Mouse (Mus musculus) midbrain, embryonic 11.5 days (tissue): Measurements from ENCODE around the gene Pcsk7. TPM values are rescaled to one million over a fixed set of nuclear protein-coding genes. Genes with fewer than 3 reads are reported as not detected.
A peak's percentile ranks its signal among the peaks of the same experiment; 100 is the strongest.

Source experiments
- ATAC-seq: fragments of 200-750 bp; cut with Nextera tagmentation; 2 replicates; pipeline ENCODE4 v1.8.0; 2017; ENCODE audit warnings: moderate TSS enrichment, moderate library complexity; ENCODE audit not compliant: low FRiP score
- DNase-seq: peaks from one replicate; pipeline ENCODE4 v3.0.0; 2015; ENCODE audit warnings: low spot score; ENCODE audit errors: missing footprints
- H3K27ac ChIP-seq: fragments of 300-500 bp; sonication (generic); 2 replicates; pipeline ENCODE4 v1.5.1; 2014; ENCODE audit warnings: low read depth, low read length
- H3K27me3 ChIP-seq: fragments of 300-500 bp; sonication (generic); 2 replicates; pipeline ENCODE4 v1.6.1; 2014; ENCODE audit warnings: mild to moderate bottlenecking, low read length, moderate library complexity, mixed read lengths; ENCODE audit not compliant: control insufficient read depth, insufficient read depth
- H3K36me3 ChIP-seq: fragments of 300-500 bp; sonication (generic); 2 replicates; pipeline ENCODE4 v1.6.1; 2014; ENCODE audit warnings: mild to moderate bottlenecking, low read length, moderate library complexity, mixed read lengths; ENCODE audit not compliant: control insufficient read depth, insufficient read depth
- H3K4me1 ChIP-seq: fragments of 300-500 bp; sonication (generic); 2 replicates; pipeline ENCODE4 v1.6.1; 2014; ENCODE audit warnings: low read length; ENCODE audit not compliant: control insufficient read depth, insufficient read depth
- H3K4me2 ChIP-seq: fragments of 300-500 bp; sonication (generic); 2 replicates; pipeline ENCODE4 v1.6.1; 2014; ENCODE audit warnings: mild to moderate bottlenecking, moderate library complexity
- H3K4me3 ChIP-seq: fragments of 300-500 bp; sonication (generic); 2 replicates; pipeline ENCODE4 v1.5.1; 2014; ENCODE audit warnings: low read depth, low read length
- H3K9ac ChIP-seq: fragments of 300-500 bp; sonication (generic); 2 replicates; pipeline ENCODE4 v1.6.1; 2014; ENCODE audit warnings: low read length
- H3K9me3 ChIP-seq: fragments of 300-500 bp; sonication (generic); 2 replicates; pipeline ENCODE4 v1.6.1; 2016; ENCODE audit warnings: low read length; ENCODE audit not compliant: control insufficient read depth
- WGBS: fragments of 180-500 bp; shearing (Covaris S2); extraction: QIAGEN DNeasy Blood & Tissue Kit; methylation state at CpG from one replicate; pipeline ENCODE4 v1.1.7; 2014; 5-methylcytosine and 5-hydroxymethylcytosine counted together
- polyA plus RNA-seq: library from polyadenylated mRNA; unstranded; fragments of >200 nt; fragmentation: Nextera tagmentation; extraction: Ambion mirVana; gene quantifications from 2 replicates; pipeline ENCODE4 v1.2.1, GENCODE M21; 2014

Gene Pcsk7
- polyA plus RNA-seq, 1 experiment from 2014 or later, result 14.4 TPM

DNA sequence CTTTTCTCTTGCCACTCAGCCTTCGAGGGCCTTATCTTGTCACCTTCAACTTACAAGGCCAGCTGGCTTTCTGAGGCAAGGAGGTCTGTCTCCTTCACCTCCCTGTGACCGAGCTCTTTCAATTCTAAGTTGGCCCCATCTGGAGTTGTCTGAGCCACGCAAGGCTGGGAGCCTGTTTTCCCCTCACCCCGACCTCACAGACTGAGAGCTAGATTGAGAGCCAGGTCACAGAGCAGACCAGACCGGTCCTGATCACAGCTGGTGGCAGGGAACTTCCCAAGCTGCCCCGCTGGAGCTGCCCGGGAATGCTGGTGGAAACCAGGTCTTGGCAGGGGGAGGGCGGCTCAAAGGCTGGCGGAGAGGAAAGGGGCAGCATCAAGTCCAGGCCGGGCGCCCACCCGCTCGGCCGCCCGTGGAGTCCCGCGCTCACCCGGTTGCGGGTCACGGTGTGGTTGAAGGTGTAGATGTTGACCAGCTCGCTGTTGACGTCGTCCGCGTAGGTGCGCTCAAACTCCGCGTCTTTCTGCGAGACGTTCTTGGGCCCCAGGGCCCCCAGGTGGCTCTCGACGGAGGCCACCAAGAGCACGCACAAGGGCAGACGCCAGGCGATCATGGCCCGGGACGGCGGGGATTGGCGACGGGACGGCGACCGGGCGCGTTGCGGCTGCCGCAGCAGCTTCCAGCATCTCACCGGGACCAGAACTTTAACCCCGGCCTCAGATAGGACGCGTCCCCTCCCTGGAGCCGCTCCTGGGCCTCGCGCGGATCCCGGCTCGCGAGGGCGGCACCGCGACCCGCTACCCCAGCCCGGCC is 48.2 kb downstream of the Pcsk7 start:
- H3K27ac ChIP-seq, result peak overlapping the region; percentile 60; the same call in 1 of the 2 replicates
- DNase-seq, result peak; percentile 93
- H3K27me3 ChIP-seq, result no peaks in the 10 kb centered on the region
- H3K4me1 ChIP-seq, result peaks cover 13% of the 10 kb centered on the region
- peak; percentile 61 for ATAC-seq
- H3K9me3 ChIP-seq, result no peaks in the 10 kb centered on the region
- peak overlapping the region; percentile 72 for H3K4me3 ChIP-seq
- H3K36me3 ChIP-seq, result peaks cover 2% of the 10 kb centered on the region; the same call in 1 of the 2 replicates
- WGBS, result 1% methylated on average over 47 of the region's 63 CpGs
- peak overlapping the region; percentile 90 for H3K9ac ChIP-seq
- peak overlapping the region; percentile 92 for H3K4me2 ChIP-seq

- Histone ChIP-seq H3K9me3 (no peaks in the 10 kb centered on the region), H3K36me3 (no peaks in the 10 kb centered on the region), H3K27ac (peak within 1 kb of the TSS; percentile 60; the same call in 1 of the 2 replicates), H3K9ac (peak within 1 kb of the TSS; percentile 90), H3K4me2 (peak within 1 kb of the TSS; percentile 92), H3K4me1 (peaks cover 13% of the 10 kb centered on the region), H3K4me3 (peak within 1 kb of the TSS; percentile 72), H3K27me3 (no peaks in the 10 kb centered on the region)
- ATAC-seq (peak; percentile 97), DNase-seq (peak; percentile 98)
- under 1% methylated on average over 47 of the region's 48 CpGs for WGBS
Observed at GRCm38 (mm10) chr9:45955107-45955963, 49.0 kb downstream of the Pcsk7 start, which contains the start of gene Sidt2. Gene Sidt2 (minus strand): TSS chr9:45955258.

DNA sequence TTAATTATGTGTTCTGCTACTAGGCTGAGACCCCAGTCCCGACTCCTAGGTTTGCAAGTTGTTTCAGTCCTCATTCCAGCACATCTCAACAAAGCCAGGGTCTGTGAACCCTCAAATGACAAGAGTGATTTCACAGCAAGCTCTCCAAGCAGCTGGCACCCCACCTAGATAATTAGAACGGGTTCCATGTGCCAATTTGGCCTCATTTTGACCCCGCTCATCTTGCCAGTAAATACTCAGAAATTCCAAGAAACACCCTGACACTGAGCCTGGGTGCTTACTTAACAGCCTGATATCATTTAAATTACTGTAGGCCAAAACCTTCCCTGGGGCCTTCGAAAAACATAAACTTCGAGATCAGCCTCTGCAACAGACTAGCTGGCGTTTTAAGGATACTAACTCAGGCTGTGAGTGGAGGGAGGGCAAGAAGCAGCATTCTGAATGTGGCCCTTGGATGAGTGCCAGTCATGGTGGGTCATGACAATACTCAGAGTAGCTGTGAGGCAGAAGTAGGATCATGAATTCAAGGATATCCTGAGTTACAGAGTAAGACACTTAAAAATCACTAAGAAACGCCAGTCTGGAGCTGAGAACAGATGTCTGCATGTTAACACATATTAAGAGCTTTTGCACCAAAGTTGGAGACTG is 51.9 kb downstream of the Pcsk7 start:
- Histone ChIP-seq H3K4me1 (peaks cover 13% of the 10 kb centered on the region), H3K9me3 (no peaks in the 10 kb centered on the region), H3K27me3 (no peaks in the 10 kb centered on the region), H3K4me3 (no peak overlapping the region), H3K9ac (no peak overlapping the region), H3K27ac (no peak overlapping the region), H3K36me3 (peaks cover 2% of the 10 kb centered on the region; the same call in 1 of the 2 replicates), H3K4me2 (no peak overlapping the region)
- ATAC-seq (no peak), DNase-seq (no peak)
- 75% methylated on average over 7 of the region's 7 CpGs for WGBS

- no peak overlapping the region for H3K4me2 ChIP-seq
- DNase-seq, result no peak
- no peak overlapping the region for H3K4me3 ChIP-seq
- H3K4me1 ChIP-seq, result peaks cover 11% of the 10 kb centered on the region
- WGBS, result 54% methylated on average over 4 of the region's 4 CpGs
- H3K27ac ChIP-seq, result no peak overlapping the region
- no peak overlapping the region for H3K9ac ChIP-seq
- H3K9me3 ChIP-seq, result no peaks in the 10 kb centered on the region
- no peak for ATAC-seq
- H3K27me3 ChIP-seq, result no peaks in the 10 kb centered on the region
- peaks cover 3% of the 10 kb centered on the region; the same call in 1 of the 2 replicates for H3K36me3 ChIP-seq
Observed at GRCm38 (mm10) chr9:45958851-45959250, 52.6 kb downstream of the Pcsk7 start.

DNA sequence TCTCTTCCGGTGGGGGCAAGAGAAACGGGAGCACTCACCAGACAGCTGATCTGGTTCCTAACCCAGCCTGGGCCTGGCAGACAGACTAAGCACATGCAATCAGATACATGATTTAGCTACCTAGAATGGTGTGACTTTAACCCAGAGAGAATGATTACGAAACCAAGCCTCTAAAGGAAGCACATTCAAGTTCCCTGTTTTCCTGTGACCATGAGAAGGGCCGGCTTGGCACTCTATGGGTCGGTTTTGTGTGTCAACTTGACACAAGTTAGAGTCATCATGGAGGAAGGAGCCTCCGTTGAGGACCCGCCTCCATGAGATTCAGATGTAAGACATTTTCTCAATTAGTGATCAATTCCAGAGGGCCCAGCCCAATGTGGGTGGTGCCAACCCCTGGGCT is 53.4 kb downstream of the Pcsk7 start:
- peaks cover 4% of the 10 kb centered on the region; the same call in 1 of the 2 replicates for H3K4me1 ChIP-seq
- DNase-seq, result no peak
- H3K27me3 ChIP-seq, result no peaks in the 10 kb centered on the region
- no peak overlapping the region for H3K4me2 ChIP-seq
- no peak overlapping the region for H3K27ac ChIP-seq
- no peak overlapping the region for H3K4me3 ChIP-seq
- 86% methylated on average over 7 of the region's 7 CpGs for WGBS
- ATAC-seq, result no peak
- no peaks in the 10 kb centered on the region for H3K9me3 ChIP-seq
- peaks cover 6% of the 10 kb centered on the region; the same call in 1 of the 2 replicates for H3K36me3 ChIP-seq
- no peak overlapping the region for H3K9ac ChIP-seq

DNA sequence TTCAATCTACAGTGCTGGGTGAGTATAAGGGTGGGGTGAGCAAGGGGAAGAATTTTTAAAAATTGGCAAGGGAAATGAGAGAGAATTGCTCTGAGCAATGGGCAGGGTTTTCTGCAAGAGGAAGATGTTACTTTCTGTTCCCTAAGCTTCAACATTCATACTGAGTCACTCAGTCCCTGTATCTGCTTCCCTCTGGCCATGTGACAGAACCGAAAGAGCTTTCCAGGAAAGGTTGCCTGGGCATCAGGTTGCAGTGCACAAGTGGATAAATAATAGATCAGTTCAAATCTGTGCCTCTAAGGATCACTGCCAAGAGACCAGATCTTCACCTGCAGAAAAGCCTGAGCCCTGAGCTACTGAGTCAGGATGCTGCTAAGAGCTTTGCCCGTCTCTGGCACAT is 55.6 kb downstream of the Pcsk7 start:
- no peak overlapping the region for H3K9ac ChIP-seq
- ATAC-seq (no peak), DNase-seq (no peak)
- no peaks in the 10 kb centered on the region for H3K4me1 ChIP-seq
- H3K9me3 ChIP-seq, result no peaks in the 10 kb centered on the region
- H3K27ac ChIP-seq, result no peak overlapping the region
- 93% methylated on average over 2 of the region's 2 CpGs for WGBS
- no peak overlapping the region for H3K4me3 ChIP-seq
- H3K36me3 ChIP-seq, result peaks cover 10% of the 10 kb centered on the region; the same call in 1 of the 2 replicates
- H3K27me3 ChIP-seq, result no peaks in the 10 kb centered on the region
- no peak overlapping the region for H3K4me2 ChIP-seq

DNA sequence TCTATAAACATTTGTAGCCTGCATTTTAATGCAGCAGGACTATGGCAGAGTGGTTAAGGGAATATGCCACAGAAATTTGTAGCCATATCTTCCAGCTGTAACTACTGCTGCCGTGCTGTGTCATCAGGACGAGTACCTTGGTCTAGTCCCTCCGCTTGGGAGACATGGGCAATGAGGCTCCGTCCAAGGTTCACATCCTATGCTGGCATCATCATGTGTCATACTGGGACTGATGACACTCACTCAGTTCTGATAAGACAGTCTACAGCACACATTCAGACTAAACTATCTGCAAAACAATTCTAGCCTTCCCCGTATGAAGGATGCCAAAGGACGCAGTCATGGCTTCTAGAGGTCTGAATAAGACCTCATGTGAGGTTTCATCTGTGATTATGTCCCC is 57.3 kb downstream of the Pcsk7 start:
- no peaks in the 10 kb centered on the region for H3K9me3 ChIP-seq
- H3K36me3 ChIP-seq, result peaks cover 15% of the 10 kb centered on the region; the same call in 1 of the 2 replicates
- no peak overlapping the region for H3K4me3 ChIP-seq
- no peaks in the 10 kb centered on the region for H3K27me3 ChIP-seq
- WGBS, result 96% methylated on average over 6 of the region's 6 CpGs
- H3K4me2 ChIP-seq, result no peak overlapping the region
- DNase-seq, result no peak
- no peaks in the 10 kb centered on the region for H3K4me1 ChIP-seq
- no peak overlapping the region for H3K27ac ChIP-seq
- ATAC-seq, result no peak
- H3K9ac ChIP-seq, result no peak overlapping the region

DNA sequence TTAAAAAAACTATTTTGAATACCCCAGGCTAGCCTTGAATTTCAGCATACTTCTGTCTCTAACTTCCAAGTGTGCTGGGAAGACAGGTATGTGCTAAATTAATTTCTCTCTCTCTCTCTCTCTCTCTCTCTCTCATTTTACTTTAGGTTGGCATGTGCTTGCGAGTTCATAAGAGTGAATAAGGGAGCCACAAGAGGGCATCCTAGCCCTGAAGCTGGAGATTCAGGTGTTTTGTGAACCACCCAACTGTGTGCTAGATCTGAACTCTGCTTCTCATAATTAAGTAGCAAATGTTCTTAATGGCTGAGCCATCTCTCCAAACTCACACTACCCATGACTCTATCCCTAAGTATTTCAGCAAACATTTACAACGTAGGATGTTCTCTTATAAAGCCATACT is 70.6 kb downstream of the Pcsk7 start:
- Histone ChIP-seq H3K4me3 (no peak overlapping the region), H3K9ac (no peak overlapping the region), H3K4me1 (no peaks in the 10 kb centered on the region), H3K36me3 (peaks cover 9% of the 10 kb centered on the region; the same call in 1 of the 2 replicates), H3K27me3 (no peaks in the 10 kb centered on the region), H3K27ac (no peak overlapping the region), H3K9me3 (no peaks in the 10 kb centered on the region), H3K4me2 (no peak overlapping the region)
- no peak for ATAC-seq
- DNase-seq, result no peak
- WGBS, result 87% methylated on average over 2 of the region's 2 CpGs
